Comparison of ENCODE assay signal across 20 mouse cellular contexts in the genomic region with DNA sequence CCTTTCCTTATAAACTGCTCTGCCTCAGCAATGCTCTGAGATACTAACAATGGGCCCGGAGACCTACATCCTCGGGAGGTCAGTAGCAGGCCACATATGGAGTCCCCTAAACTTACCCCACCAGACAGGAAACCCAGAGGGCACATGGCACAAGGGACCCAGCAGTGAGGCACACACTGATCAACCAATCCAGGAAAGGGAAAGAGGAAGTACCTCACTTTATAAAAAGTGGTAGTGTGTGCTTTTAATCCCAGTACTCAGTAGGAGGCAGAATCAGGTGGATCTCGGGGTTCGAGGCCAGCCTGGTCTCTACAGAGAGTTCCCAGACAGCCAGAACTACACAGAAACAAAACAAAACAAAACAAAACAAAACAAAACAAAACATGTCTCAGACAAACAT. TPM values are rescaled to one million over a fixed set of nuclear protein-coding genes. Genes with fewer than 3 reads are reported as not detected.
DNase-seq lines count a peak whose midpoint lies in the region; ATAC-seq lines count a peak whose summit lies in the region.
"Had no signal": no experiment of that assay in that cellular context is flagged by ENCODE, and none has a peak within 500 bp of the region (broad histone marks: within the 10 kb centered on the region; RNA-seq: fewer than 3 reads in every experiment).

No protein-coding gene starts in this region.

- 0 out of 2 replicates have a peak, but pooled peaks have one; percentile 29 for ATAC-seq in common myeloid progenitor, adult 5-6 weeks (replicated peaks; ENCODE audit: low read depth, poor library complexity, severe bottlenecking)
- ATAC-seq in megakaryocyte progenitor cell, adult 5-6 weeks (replicated peaks; ENCODE audit: poor library complexity) = peak; percentile 50
- ATAC-seq: activated CD4-positive, CD25-positive, alpha-beta regulatory T cell, adult 4 months; forebrain, embryonic 13.5 days; forebrain, embryonic 15.5 days; forebrain, postnatal 0 days; Patski had no signal

- DNase-seq in A20 (ENCODE audit: low read depth, low spot score) = peak; percentile 14
- no peak for DNase-seq in adrenal gland, postnatal 25 days
- no peak for DNase-seq in frontal cortex, postnatal 25 days (ENCODE audit: low spot score in 2 of 2)
- DNase-seq in thymus, postnatal 14 days = no peak
- DNase-seq: adrenal gland, adult 8-10 months; adrenal gland, postnatal 14 days; cerebellum, adult 11 months; cerebellum, adult 18-20 months; cerebellum, adult 8-10 months; cerebellum, adult 9-11 months; cerebellum, postnatal 14 days; cerebellum, postnatal 36 days; forebrain, postnatal 0 days had no signal

RNA-seq across cellular contexts. Expression of a gene that starts 2.3 kb away (rescaled TPM):
- not detected in 2 replicates for total RNA-seq in common myeloid progenitor, adult 5-6 weeks (2017)
- total RNA-seq in megakaryocyte progenitor cell, adult 5-6 weeks (2015) = not detected in 2 replicates
- not detected in 2 replicates for total RNA-seq in megakaryocyte progenitor cell, adult 5-6 weeks (2017)
- total RNA-seq in adrenal gland, postnatal 25 days (2021) = not detected in 2 replicates
- total RNA-seq: adrenal gland, adult 18-20 months; adrenal gland, adult 8-10 months; adrenal gland, postnatal 14 days; forebrain, postnatal 0 days had no signal

RNA-seq across cellular contexts. Expression of a gene that starts 37.8 kb away (rescaled TPM):
- not detected in 2 replicates for total RNA-seq in common myeloid progenitor, adult 5-6 weeks (2017)
- not detected in 2 replicates for total RNA-seq in megakaryocyte progenitor cell, adult 5-6 weeks (2015)
- not detected in 2 replicates for total RNA-seq in megakaryocyte progenitor cell, adult 5-6 weeks (2017)
- total RNA-seq in adrenal gland, postnatal 25 days (2021) = 1.8 and 2.1 TPM in 2 replicates
